Mouse (Mus musculus) kidney, adult 9 months (tissue): ENCODE measurements around the gene Col18a1.

Experiments used
- DNase-seq: peaks from one replicate; pipeline ENCODE4 v3.0.0; 2022

Col18a1 gene

DNA sequence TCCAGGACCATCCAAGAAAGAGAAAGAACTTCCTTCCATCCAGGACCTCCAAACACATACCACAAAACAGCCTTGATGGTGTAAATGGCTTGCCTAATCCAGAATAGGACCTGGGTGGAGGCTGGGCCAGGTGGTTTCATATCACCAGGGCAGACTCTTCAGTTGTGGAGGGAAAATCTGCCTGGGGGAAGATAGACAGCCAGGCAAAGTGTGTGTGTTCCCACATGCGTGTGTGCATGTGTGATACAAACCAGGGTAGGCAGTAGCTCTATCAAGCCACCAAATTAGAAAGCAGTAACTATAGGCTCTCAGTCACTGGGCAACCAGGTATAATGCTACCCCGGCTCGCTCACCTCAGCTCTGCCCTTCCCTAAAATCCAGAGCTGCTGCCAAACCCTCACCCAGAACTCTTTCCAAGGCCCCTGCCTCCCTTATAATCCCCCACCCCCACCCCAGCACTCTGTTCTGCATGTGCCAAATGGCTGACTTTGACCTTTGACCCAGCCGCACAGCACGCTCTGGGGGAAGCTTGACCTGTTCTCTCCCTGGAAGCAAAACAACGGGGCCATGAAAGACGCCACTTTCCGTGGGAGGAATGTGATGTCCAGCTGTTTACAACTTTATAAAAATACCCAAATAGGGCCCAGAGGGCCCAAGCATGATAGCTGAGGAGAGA lies 158.8 kb downstream of the Col18a1 start:
- DNase-seq = peak; percentile 78

DNA sequence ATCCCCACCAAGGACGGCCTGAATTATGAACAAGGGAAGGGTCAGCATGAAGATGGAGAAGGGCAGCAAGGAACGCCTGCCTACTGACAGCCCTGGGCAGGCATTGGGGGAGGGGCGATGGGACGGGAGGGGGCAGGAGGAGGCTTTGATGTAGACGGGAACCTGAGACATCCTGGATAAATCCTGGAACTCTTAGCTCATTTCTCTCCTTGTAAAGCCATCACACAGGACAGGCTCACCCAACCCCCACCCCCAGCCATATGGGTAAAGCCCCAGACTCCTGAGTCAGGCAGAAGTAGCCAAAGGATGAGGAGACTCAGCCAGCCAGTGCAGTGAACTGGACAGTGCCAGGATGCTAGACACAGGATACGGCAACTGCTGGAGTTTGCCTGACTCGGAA lies 161.4 kb downstream of the Col18a1 start:
- no peak for DNase-seq
